Comparison of ENCODE assay signal across 8 mouse cellular contexts in the genomic region with DNA sequence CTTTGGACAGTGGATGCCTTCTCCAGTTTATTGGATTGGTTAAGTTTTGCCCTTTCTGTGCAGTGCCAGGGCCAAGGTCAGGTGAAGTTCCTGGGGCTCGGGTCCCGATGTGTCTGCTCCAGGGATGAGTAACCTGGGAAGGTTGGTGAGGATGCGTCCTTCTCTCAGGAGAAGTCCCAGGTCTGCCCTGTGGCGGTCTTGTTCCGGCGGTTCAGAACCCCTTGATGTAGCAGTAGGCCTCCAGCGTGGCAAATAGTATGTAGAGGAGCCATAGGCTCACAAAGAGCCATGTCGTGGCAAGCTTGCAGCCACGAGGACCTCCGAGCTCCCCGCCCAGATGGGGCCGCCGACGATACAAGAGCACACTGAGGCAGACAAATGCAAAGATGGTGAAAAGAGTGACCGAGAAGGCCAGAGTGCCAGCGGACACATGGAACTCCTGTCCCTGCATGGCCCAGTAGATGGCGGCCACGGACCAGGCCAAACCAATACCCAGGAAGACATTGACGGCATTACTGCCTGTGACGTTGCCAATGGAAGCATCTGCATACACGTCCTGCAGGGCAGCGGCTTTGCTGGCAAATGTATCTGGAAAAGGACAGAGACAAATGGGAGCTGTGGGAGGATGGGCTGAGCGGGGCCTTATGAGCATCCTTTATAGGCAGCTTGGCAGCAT.
A peak's percentile ranks its signal among the peaks of the same experiment; 100 is the strongest.
DNase-seq lines count a peak whose midpoint lies in the region; ATAC-seq lines count a peak whose summit lies in the region.

No protein-coding gene starts in this region.

- no peak overlapping the region for H3K4me2 ChIP-seq in liver, embryonic 12.5 days
- no peak overlapping the region for H3K4me2 ChIP-seq in intestine, embryonic 16.5 days (ENCODE audit: low read depth, low read length)
- peak overlapping the region; percentile 31 for H3K4me2 ChIP-seq in midbrain, embryonic 15.5 days

- H3K9ac ChIP-seq in liver, embryonic 12.5 days: no peak overlapping the region
- no peak overlapping the region for H3K9ac ChIP-seq in intestine, embryonic 16.5 days (ENCODE audit: low read depth, low read length)
- 0 out of 2 replicates have a peak overlapping the region, but pooled peaks have one; percentile 2 for H3K9ac ChIP-seq in midbrain, embryonic 15.5 days

- 0 out of 2 replicates have a peak, but pooled peaks cover 5% of the 10 kb centered on the region for H3K4me1 ChIP-seq in liver, embryonic 12.5 days
- H3K4me1 ChIP-seq in intestine, embryonic 16.5 days (ENCODE audit: control insufficient read depth, insufficient read depth, low read length): no peaks in the 10 kb centered on the region
- H3K4me1 ChIP-seq in midbrain, embryonic 15.5 days: peaks cover 10% of the 10 kb centered on the region

- peak; percentile 58 for DNase-seq in liver
- peak; percentile 94 to 95 for DNase-seq in cerebellum, postnatal 14 days
- DNase-seq in frontal cortex, postnatal 36 days (ENCODE audit: low spot score in 2 of 2): peak; percentile 74 to 86
- DNase-seq in left cerebral cortex, postnatal 4 days: peak; percentile 93
- peak; percentile 77 for DNase-seq in testis, postnatal 10 days (ENCODE audit: low spot score)

- H3K4me3 ChIP-seq in liver, embryonic 12.5 days: no peak overlapping the region
- no peak overlapping the region for H3K4me3 ChIP-seq in intestine, embryonic 16.5 days (ENCODE audit: low read length)
- no peak overlapping the region for H3K4me3 ChIP-seq in midbrain, embryonic 15.5 days

- intact Hi-C loops in left cerebral cortex, postnatal 4 days (cut with DNase I): no loop called here

- ATAC-seq in liver, embryonic 12.5 days: no peak
- peak; percentile 64; the same call in 1 of the 2 replicates for ATAC-seq in intestine, embryonic 16.5 days
- ATAC-seq in midbrain, embryonic 15.5 days (replicated peaks): peak; percentile 91

- H3K27ac ChIP-seq in liver, embryonic 12.5 days: no peak overlapping the region
- H3K27ac ChIP-seq in intestine, embryonic 16.5 days (ENCODE audit: low read length): no peak overlapping the region
- no peak overlapping the region for H3K27ac ChIP-seq in midbrain, embryonic 15.5 days

- 29% methylated on average over 23 of the region's 23 CpGs for WGBS in liver, embryonic 12.5 days (ENCODE audit: insufficient replicate concordance)
- 36% methylated on average over 23 of the region's 23 CpGs for WGBS in intestine, embryonic 16.5 days
- 27% methylated on average over 23 of the region's 23 CpGs for WGBS in midbrain, embryonic 15.5 days

- H3K9me3 ChIP-seq in liver, embryonic 12.5 days (replicated peaks): no peaks in the 10 kb centered on the region
- no peaks in the 10 kb centered on the region for H3K9me3 ChIP-seq in intestine, embryonic 16.5 days (ENCODE audit: control insufficient read depth, low read length)
- no peaks in the 10 kb centered on the region for H3K9me3 ChIP-seq in midbrain, embryonic 15.5 days

- no peaks in the 10 kb centered on the region for H3K36me3 ChIP-seq in liver, embryonic 12.5 days
- H3K36me3 ChIP-seq in intestine, embryonic 16.5 days (ENCODE audit: control insufficient read depth, insufficient read depth, low read length): no peaks in the 10 kb centered on the region
- no peaks in the 10 kb centered on the region for H3K36me3 ChIP-seq in midbrain, embryonic 15.5 days (replicated peaks)

- no peaks in the 10 kb centered on the region for H3K27me3 ChIP-seq in liver, embryonic 12.5 days (replicated peaks)
- no peaks in the 10 kb centered on the region for H3K27me3 ChIP-seq in intestine, embryonic 16.5 days (replicated peaks; ENCODE audit: control insufficient read depth, insufficient read depth, low read length)
- H3K27me3 ChIP-seq in midbrain, embryonic 15.5 days (replicated peaks): no peaks in the 10 kb centered on the region
